Mouse (Mus musculus): ENCODE data around the gene Psmb8. TPM values are rescaled to one million over a fixed set of nuclear protein-coding genes. Genes with fewer than 3 reads are reported as not detected.
A peak's percentile ranks its signal among the peaks of the same experiment; 100 is the strongest.

Psmb8 gene
- polyA plus RNA-seq, 1 experiment from 2014 or later: 3.3 TPM

- no peak overlapping the region for H3K9ac ChIP-seq
- H3K4me1 ChIP-seq (replicated peaks): peaks cover 14% of the 10 kb centered on the region; the same call in 1 of the 2 replicates
- WGBS: 23% methylated on average over 9 of the region's 9 CpGs
- no peaks in the 10 kb centered on the region for H3K36me3 ChIP-seq
- no peak overlapping the region for H3K27ac ChIP-seq (replicated peaks)
- no peak overlapping the region for H3K4me2 ChIP-seq
- no peaks in the 10 kb centered on the region for H3K9me3 ChIP-seq
- peaks cover 47% of the 10 kb centered on the region for H3K27me3 ChIP-seq
- no peak overlapping the region for H3K4me3 ChIP-seq
- no peak for ATAC-seq (ENCODE audit: low FRiP score, low read depth)
These were observed 8.2 kb downstream of the Psmb8 start for GRCm38 (mm10) chr17:34205746-34206176.

GRCm38 (mm10) chr17:34206731-34207130 is 9.2 kb downstream of the Psmb8 start:
- H3K27me3 ChIP-seq: peaks cover 48% of the 10 kb centered on the region
- H3K27ac ChIP-seq (replicated peaks): no peak overlapping the region
- no peak overlapping the region for H3K4me2 ChIP-seq
- ATAC-seq (ENCODE audit: low FRiP score, low read depth): no peak
- H3K9me3 ChIP-seq: no peaks in the 10 kb centered on the region
- 91% methylated on average over 5 of the region's 5 CpGs for WGBS
- H3K36me3 ChIP-seq: no peaks in the 10 kb centered on the region
- no peak overlapping the region for H3K4me3 ChIP-seq
- H3K4me1 ChIP-seq (replicated peaks): peaks cover 14% of the 10 kb centered on the region; the same call in 1 of the 2 replicates
- no peak overlapping the region for H3K9ac ChIP-seq

GRCm38 (mm10) chr17:34207456-34207855 is 9.9 kb downstream of the Psmb8 start:
- Histone ChIP-seq H3K4me2 (no peak overlapping the region), H3K9ac (no peak overlapping the region), H3K4me3 (no peak overlapping the region), H3K4me1 (replicated peaks) (peaks cover 14% of the 10 kb centered on the region; the same call in 1 of the 2 replicates), H3K9me3 (no peaks in the 10 kb centered on the region), H3K27me3 (peaks cover 53% of the 10 kb centered on the region), H3K27ac (replicated peaks) (no peak overlapping the region), H3K36me3 (no peaks in the 10 kb centered on the region)
- 61% methylated on average over 3 of the region's 3 CpGs for WGBS
- no peak for ATAC-seq (ENCODE audit: low FRiP score, low read depth)

- Histone ChIP-seq H3K9me3 (no peaks in the 10 kb centered on the region), H3K9ac (no peak overlapping the region), H3K4me2 (no peak overlapping the region), H3K36me3 (no peaks in the 10 kb centered on the region), H3K4me1 (replicated peaks) (peaks cover 14% of the 10 kb centered on the region; the same call in 1 of the 2 replicates), H3K27ac (replicated peaks) (no peak overlapping the region), H3K4me3 (no peak overlapping the region), H3K27me3 (peaks cover 55% of the 10 kb centered on the region)
- ATAC-seq (ENCODE audit: low FRiP score, low read depth): no peak
- whole genome bisulfite sequencing: 96% methylated on average over 9 of the region's 9 CpGs
These were observed 10.3 kb downstream of the Psmb8 start for GRCm38 (mm10) chr17:34207866-34208265.

- no peak overlapping the region for H3K27ac ChIP-seq (replicated peaks)
- no peaks in the 10 kb centered on the region for H3K36me3 ChIP-seq
- no peak overlapping the region for H3K4me3 ChIP-seq
- peaks cover 14% of the 10 kb centered on the region; the same call in 1 of the 2 replicates for H3K4me1 ChIP-seq (replicated peaks)
- no peaks in the 10 kb centered on the region for H3K9me3 ChIP-seq
- H3K9ac ChIP-seq: no peak overlapping the region
- ATAC-seq (ENCODE audit: low FRiP score, low read depth): no peak
- H3K27me3 ChIP-seq: peaks cover 56% of the 10 kb centered on the region
- 26% methylated on average over 10 of the region's 10 CpGs for WGBS
- H3K4me2 ChIP-seq: no peak overlapping the region
These were observed 10.9 kb downstream of the Psmb8 start for GRCm38 (mm10) chr17:34208421-34208820.

- Histone ChIP-seq H3K4me1 (replicated peaks) (peaks cover 9% of the 10 kb centered on the region; the same call in 1 of the 2 replicates), H3K27me3 (peaks cover 61% of the 10 kb centered on the region), H3K36me3 (no peaks in the 10 kb centered on the region), H3K4me3 (no peak overlapping the region), H3K9me3 (no peaks in the 10 kb centered on the region), H3K27ac (replicated peaks) (no peak overlapping the region), H3K9ac (no peak overlapping the region), H3K4me2 (no peak overlapping the region)
- ATAC-seq (ENCODE audit: low FRiP score, low read depth): no peak
- WGBS: 56% methylated on average over 3 of the region's 3 CpGs
These were observed 12.2 kb downstream of the Psmb8 start for GRCm38 (mm10) chr17:34209680-34210079.

- ATAC-seq (ENCODE audit: low FRiP score, low read depth): no peak
- 0 out of 2 replicates have a peak, but pooled peaks cover 4% of the 10 kb centered on the region for H3K4me1 ChIP-seq (replicated peaks)
- H3K9ac ChIP-seq: no peak overlapping the region
- no peak overlapping the region for H3K4me3 ChIP-seq
- no peaks in the 10 kb centered on the region for H3K36me3 ChIP-seq
- 80% methylated on average over 3 of the region's 3 CpGs for WGBS
- no peak overlapping the region for H3K4me2 ChIP-seq
- no peak overlapping the region for H3K27ac ChIP-seq (replicated peaks)
- no peaks in the 10 kb centered on the region for H3K9me3 ChIP-seq
- H3K27me3 ChIP-seq: peaks cover 51% of the 10 kb centered on the region
These were observed 13.1 kb downstream of the Psmb8 start for GRCm38 (mm10) chr17:34210599-34210998.

- Histone ChIP-seq H3K36me3 (no peaks in the 10 kb centered on the region), H3K4me2 (peak overlapping the region; percentile 24; the same call in 1 of the 2 replicates), H3K4me3 (no peak overlapping the region), H3K9ac (no peak overlapping the region), H3K9me3 (no peaks in the 10 kb centered on the region), H3K27ac (replicated peaks) (no peak overlapping the region), H3K4me1 (replicated peaks) (0 out of 2 replicates have a peak, but pooled peaks cover 4% of the 10 kb centered on the region), H3K27me3 (peaks cover 43% of the 10 kb centered on the region)
- ATAC-seq (ENCODE audit: low FRiP score, low read depth): no peak
- WGBS: 25% methylated on average over 22 of the region's 23 CpGs
These were observed 14.3 kb downstream of the Psmb8 start for GRCm38 (mm10) chr17:34211746-34212365.

- H3K27me3 ChIP-seq: peaks cover 38% of the 10 kb centered on the region
- ATAC-seq (ENCODE audit: low FRiP score, low read depth): no peak
- 45% methylated on average over 21 of the region's 21 CpGs for WGBS
These were observed 16.4 kb downstream of the Psmb8 start for GRCm38 (mm10) chr17:34213936-34214335.

GRCm38 (mm10) chr17:34215176-34215575 is 17.7 kb downstream of the Psmb8 start:
- WGBS: 89% methylated on average over 12 of the region's 12 CpGs
- Histone ChIP-seq H3K27ac (replicated peaks) (no peak overlapping the region), H3K4me2 (no peak overlapping the region), H3K27me3 (peaks cover 32% of the 10 kb centered on the region), H3K4me1 (replicated peaks) (0 out of 2 replicates have a peak, but pooled peaks cover 4% of the 10 kb centered on the region), H3K4me3 (no peak overlapping the region), H3K9me3 (no peaks in the 10 kb centered on the region), H3K9ac (no peak overlapping the region), H3K36me3 (no peaks in the 10 kb centered on the region)
- ATAC-seq (ENCODE audit: low FRiP score, low read depth): no peak

More at GRCm38 (mm10) chr17:34213936-34214335, 16.4 kb downstream of the Psmb8 start:
- Histone ChIP-seq H3K9me3 (no peaks in the 10 kb centered on the region), H3K36me3 (no peaks in the 10 kb centered on the region), H3K4me2 (peak overlapping the region; percentile 39), H3K4me3 (0 out of 2 replicates have a peak overlapping the region, but pooled peaks have one; percentile 13), H3K27ac (replicated peaks) (no peak overlapping the region), H3K4me1 (replicated peaks) (0 out of 2 replicates have a peak, but pooled peaks cover 4% of the 10 kb centered on the region), H3K9ac (no peak overlapping the region)

GRCm38 (mm10) chr17:34217216-34217928 is 19.9 kb downstream of the Psmb8 start:
- no peak overlapping the region for H3K4me3 ChIP-seq
- 0 out of 2 replicates have a peak, but pooled peaks cover 4% of the 10 kb centered on the region for H3K4me1 ChIP-seq (replicated peaks)
- no peaks in the 10 kb centered on the region for H3K36me3 ChIP-seq
- H3K27me3 ChIP-seq: peaks cover 20% of the 10 kb centered on the region
- ATAC-seq (ENCODE audit: low FRiP score, low read depth): no peak
- no peaks in the 10 kb centered on the region for H3K9me3 ChIP-seq
- H3K27ac ChIP-seq (replicated peaks): no peak overlapping the region
- no peak overlapping the region for H3K4me2 ChIP-seq
- 89% methylated on average over 8 of the region's 8 CpGs for WGBS
- no peak overlapping the region for H3K9ac ChIP-seq

GRCm38 (mm10) chr17:34217986-34218385 is 20.5 kb downstream of the Psmb8 start:
- H3K4me3 ChIP-seq: no peak overlapping the region
- 0 out of 2 replicates have a peak, but pooled peaks cover 4% of the 10 kb centered on the region for H3K4me1 ChIP-seq (replicated peaks)
- no peak overlapping the region for H3K27ac ChIP-seq (replicated peaks)
- no peaks in the 10 kb centered on the region for H3K36me3 ChIP-seq
- peaks cover 14% of the 10 kb centered on the region for H3K27me3 ChIP-seq
- H3K9ac ChIP-seq: no peak overlapping the region
- no peak overlapping the region for H3K4me2 ChIP-seq
- H3K9me3 ChIP-seq: no peaks in the 10 kb centered on the region
- no peak for ATAC-seq (ENCODE audit: low FRiP score, low read depth)
- 91% methylated on average over 5 of the region's 5 CpGs for WGBS

Data from hindbrain, embryonic 15.5 days (tissue).